Mouse (Mus musculus) layer of hippocampus, adult 9-11 months (tissue): Measurements from ENCODE around the gene Trp53rka.
A peak's percentile ranks its signal among the peaks of the same experiment; 100 is the strongest.
"Not testable (repeated sequence)": the region's sequence is repeated elsewhere in the genome, so short reads cannot be mapped to it uniquely, and the experiment has no call there.

Source experiments
- DNase-seq: peaks from one replicate; pipeline ENCODE4 v3.0.0; 2022

Trp53rka gene

DNA sequence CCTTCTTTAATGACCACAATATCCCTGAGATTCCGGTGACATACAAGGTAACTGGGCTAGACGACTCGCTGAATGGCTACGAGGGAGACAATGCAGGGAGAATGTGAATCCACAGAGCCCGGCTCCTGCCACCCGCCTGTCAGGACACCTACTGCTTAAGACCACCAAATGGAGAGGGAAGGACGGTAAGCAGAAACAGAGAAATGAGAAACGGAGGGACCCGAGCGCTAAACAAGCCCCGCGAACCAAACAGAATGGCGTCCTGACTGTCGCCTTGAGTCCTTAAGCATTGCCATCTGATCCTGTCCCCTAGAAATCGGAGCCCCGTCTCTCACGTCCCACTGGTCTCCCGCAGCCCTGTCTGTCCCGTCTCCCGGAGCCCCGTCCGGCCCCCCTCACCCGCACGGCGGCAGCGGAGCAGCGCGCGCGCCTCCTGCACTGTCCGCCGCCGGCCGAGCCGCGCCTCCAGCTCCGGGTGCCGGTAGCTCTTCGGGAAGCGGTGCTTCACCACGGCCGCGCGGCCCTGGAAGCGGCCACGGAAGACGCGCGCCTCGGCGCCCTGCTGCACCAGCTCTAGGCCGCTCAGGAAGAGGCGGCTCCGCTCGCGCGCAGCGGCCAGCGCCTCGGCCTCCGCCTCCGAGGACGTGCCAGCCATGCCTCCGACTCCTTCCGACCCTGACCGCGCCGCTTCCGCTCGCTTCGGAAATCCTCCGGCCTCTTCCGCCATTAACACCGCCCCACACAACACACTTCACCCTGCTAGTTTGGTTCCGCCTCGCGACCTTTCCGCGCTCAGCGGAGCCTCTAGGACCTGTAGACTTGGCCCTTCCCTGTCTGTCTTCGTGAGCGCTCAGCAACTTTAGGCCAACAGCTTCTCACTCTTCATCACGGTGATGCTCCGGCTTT, at the start of gene Trp53rka:
Gene Trp53rka, minus strand, starts transcription at position 677 of the 906 bp plus-strand sequence.
- DNase-seq, result peak; percentile 80

DNA sequence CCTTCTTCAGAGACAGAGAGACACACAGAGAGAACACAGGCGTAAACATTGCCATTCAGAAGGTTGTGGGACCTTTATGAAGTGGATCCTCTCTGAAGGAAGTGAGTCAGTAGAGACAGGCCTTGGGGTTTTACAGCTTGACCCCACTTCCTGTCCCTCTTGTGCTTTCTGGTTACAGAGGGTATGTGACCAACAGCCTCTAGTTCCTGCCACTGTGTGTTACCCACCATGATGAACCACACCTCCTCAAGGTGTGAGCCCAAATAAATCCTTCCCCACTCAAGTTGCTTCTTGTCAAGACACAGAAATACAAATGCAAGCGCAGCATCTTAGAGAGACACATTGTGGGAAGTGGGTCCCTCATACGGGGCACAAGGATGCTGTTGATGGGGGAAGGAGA, 47.9 kb upstream of the Trp53rka start:
- DNase-seq, result no peak

DNA sequence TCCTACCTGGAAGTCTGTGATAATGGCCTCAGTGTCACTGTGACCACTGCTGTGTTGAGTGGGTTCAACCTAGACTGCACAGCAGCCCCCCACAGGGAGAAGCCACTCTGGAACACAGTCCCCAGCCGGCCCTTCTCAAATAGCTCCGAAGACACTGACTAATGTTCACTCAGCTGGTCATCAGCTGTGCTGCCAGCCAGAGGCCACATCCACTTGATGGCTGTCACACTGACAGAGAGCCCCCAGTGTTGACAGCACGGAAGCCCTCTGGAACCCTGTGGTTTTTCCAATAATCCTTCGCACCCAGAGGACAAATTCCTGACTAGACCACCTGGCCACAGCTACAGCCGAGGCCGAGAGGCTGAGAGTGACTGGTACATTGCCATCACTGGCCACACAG, 40.7 kb upstream of the Trp53rka start:
- no peak for DNase-seq

GRCm38 (mm10) chr2:165529106-165529505, 36.0 kb upstream of the Trp53rka start:
- DNase-seq, result no peak

DNA sequence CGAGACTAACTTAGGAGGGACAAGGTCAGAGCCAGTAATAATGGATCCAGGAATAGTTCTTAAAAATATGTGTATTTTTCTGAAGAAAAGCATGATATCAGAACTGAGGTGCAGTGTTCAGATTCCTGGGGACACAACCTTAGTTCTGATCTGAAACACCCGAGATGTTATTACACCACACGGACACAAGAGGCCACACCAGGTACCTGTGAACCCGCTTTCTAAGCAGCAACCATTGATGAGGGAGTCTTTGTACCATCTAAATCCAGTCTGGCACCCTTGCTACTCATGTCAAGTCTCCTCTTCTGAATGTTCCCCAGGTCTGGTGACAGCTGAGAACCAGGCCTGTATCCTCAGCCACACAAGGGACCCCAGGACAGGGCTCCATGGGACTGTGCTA, 32.5 kb upstream of the Trp53rka start:
- DNase-seq, result no peak

- DNase-seq, result no peak
Observed at GRCm38 (mm10) chr2:165515178-165515728, 22.1 kb upstream of the Trp53rka start.

- no peak for DNase-seq
Observed at GRCm38 (mm10) chr2:165512870-165513600, 19.9 kb upstream of the Trp53rka start.

DNA sequence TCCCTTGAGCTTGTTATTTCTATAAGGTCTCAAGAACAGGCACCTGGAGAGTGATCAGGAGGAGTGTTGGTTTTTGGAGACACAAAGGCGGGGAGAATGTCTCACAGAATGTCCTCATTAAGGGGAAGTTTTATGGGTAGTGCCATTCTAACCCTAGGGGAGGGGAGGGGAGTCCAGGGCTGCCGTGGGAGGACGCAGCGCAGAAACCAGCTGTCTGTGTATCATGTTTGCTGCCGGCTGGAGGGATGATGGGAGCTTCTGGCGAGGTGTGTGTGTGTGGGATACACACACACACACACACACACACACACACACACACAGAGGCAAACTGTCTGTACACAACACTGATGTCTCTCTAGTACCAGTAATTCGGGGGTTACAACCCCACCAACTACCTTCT, 19.3 kb upstream of the Trp53rka start:
- no peak for DNase-seq

- DNase-seq, result not testable (repeated sequence)
Observed at GRCm38 (mm10) chr2:165511530-165511929, 18.4 kb upstream of the Trp53rka start.

- DNase-seq, result not testable (repeated sequence)
Observed at GRCm38 (mm10) chr2:165510914-165511458, 17.9 kb upstream of the Trp53rka start.

- DNase-seq, result no peak
Observed at GRCm38 (mm10) chr2:165510466-165510865, 17.3 kb upstream of the Trp53rka start.

- DNase-seq, result no peak
Observed at GRCm38 (mm10) chr2:165509686-165510085, 16.6 kb upstream of the Trp53rka start.

DNA sequence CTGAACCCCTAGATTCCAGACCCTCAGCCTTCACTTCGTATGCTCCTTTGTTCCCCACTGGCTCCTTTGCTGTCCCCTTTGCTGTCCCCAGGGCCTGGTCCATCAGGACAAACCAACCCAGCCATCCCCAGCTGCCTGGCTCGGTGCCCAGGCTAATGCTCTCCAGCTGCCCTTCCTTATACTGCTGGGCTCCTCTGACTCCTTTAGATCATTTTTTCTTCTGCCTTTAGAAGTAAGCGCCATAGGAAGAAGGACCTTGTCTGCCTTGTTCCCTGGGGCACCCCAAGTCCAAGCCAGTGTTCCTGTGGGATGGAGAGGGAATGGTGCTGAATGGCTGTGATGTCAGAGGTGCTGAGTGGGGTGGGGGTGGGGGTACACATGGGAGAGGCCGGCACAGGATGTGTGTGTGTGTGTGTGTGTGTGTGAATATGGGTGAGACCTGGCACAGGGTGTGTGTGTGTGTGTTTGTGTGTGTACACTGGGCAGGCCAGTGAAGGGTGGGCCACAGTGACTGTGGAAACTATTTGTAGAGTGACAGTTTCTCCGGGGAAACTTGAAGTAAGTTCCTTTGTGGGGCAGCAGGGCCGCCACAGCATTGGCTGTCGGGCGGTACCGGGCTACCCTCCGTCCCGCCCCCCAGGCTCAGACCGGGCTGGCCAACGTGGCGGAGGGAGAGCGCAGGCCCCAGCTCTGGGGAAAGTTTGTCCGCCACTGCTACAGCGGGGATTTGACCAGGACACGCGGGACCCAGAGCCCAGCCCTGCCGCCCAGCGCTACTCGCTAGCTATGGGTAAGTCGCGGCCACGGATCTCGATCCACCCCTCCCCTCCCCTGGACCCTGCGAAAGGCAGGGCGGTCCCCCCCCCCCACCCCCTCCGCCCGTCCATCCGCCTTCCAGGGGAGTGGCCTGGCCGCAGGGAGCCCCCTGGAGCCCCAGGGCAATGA, 10.4 kb upstream of the Trp53rka start, which contains the start of gene Slc2a10:
Gene Slc2a10, plus strand, starts transcription at position 529 of the 945 bp plus-strand sequence.
- no peak for DNase-seq

DNA sequence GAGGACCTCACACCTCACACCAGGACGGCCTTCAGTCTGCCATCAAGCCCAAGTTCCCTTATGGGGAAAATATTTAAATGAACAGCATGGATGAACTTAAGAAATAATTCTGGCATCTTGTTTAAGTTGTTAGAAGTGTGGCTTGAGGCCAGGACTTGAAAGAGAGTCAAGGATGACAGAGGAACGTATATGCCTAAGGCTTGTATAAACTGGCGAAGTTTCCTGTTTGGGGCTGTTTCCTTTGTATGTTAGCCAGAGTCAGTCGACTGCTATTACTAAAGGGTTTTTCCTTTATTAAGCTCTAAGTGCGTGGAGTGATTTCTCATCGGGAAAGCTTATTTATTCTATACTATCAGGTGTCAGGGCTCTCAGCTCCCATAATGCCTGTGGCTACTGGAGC, 5.7 kb upstream of the Trp53rka start:
- DNase-seq, result no peak

DNA sequence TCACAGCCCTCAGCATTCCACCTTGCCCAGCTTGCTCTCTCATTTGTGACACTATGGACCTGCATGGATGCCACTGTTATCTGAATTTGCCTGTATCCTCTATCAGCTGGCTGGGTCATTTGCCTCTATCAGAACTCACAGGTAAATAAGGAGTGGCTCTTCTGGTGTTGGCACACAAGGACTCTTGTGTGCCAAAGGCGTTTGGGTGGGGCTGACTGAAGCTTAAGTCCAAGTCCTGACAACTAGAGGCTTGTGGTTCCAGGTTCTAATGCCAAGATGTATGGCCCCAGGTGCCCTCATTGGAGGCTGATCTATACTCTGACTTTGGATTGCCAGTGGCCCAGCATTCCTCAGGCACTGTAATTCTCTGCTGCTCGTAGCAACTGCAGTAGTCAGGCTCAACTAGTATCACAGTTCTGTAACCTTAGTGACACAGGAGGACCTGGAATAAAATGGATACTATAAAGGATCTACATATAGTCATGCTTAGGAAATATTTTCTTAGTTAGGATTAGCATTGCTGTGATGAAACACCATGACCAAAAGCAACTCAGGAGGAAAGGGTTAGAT, 4.7 kb upstream of the Trp53rka start:
- no peak for DNase-seq

- no peak for DNase-seq
Observed at GRCm38 (mm10) chr2:165496251-165496650, 3.1 kb upstream of the Trp53rka start.

DNA sequence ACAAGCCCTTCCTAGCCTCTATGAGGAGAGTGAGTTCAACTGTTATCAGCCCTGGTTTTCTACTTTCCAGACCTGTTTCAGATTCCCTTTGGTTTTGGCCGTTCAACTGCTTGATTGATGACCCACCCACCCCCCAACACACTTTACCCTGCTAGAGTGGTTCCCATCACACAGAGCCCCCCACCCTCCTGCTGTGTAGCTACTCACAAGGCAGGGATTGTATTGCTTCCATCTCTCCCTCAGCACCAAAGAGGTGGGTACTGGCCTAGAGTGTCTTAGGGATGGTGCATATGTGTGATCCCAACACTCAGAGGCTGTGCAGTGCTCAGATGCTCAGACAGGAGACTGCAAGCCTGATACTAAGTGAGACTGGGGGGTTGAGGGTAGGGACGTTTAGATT, 1.4 kb upstream of the Trp53rka start:
- no peak for DNase-seq

- DNase-seq, result peak; percentile 71
Observed at GRCm38 (mm10) chr2:165493587-165494210, 575 bp upstream of the Trp53rka start.

GRCm38 (mm10) chr2:165486881-165487535, 6.1 kb downstream of the Trp53rka start:
- peak; percentile 51 for DNase-seq

DNA sequence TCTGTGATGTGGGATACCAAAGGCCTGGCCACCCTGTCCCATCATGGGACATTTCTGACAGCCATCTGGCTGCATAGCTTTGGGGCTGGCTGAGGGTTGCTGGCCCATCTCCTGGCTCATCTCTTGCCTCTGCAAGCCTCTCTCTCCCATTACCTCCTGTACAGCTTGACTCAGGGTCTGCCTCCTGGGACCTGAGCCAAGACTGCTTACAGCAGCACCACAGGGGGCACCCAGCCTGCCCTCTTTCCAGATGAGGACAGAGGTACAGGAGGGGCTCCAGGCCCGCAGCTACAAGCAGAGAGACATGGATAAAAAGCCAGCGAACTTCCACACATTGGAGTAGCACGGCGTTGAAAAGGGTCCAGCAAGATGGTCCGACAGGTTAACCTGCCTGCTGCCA, 6.7 kb downstream of the Trp53rka start:
- DNase-seq, result no peak

DNA sequence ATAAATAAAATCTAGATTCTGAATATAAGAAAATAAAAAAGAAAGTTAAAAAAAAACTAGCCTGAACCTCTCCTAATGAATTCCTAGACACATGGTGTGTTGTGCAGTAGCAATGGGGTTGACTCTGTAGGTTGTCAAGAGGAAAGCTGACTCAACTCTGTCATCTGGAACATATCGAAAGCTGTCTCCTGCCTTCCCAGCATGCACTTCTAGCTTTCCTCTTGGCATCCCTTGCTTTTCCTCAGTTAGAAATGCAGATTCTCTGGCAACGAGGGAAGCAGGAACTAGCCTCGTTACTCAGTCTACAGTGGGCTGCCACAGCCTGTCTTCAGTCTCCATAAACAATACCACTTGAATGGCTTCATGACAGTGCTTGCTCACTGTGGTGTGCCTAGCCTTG, 7.3 kb downstream of the Trp53rka start:
- DNase-seq, result peak; percentile 40
